Mouse (Mus musculus): ENCODE results near the gene Tacc2. TPM values are rescaled to one million over a fixed set of nuclear protein-coding genes. Genes with fewer than 3 reads are reported as not detected.

Tacc2 gene
- polyA plus RNA-seq, 1 experiment from 2014 or later: 35.9 TPM

GRCm38 (mm10) chr7:130797524-130797923 is 220.3 kb downstream of the Tacc2 start:
- Histone ChIP-seq H3K9me3 (replicated peaks) (no peaks in the 10 kb centered on the region), H3K27ac (no peak overlapping the region), H3K9ac (no peak overlapping the region), H3K4me3 (replicated peaks) (no peak overlapping the region), H3K27me3 (no peaks in the 10 kb centered on the region), H3K36me3 (no peaks in the 10 kb centered on the region), H3K4me2 (no peak overlapping the region), H3K4me1 (no peaks in the 10 kb centered on the region)
- no peak for ATAC-seq (replicated peaks; ENCODE audit: low FRiP score)
- 86% methylated on average over 6 of the region's 6 CpGs for WGBS

GRCm38 (mm10) chr7:130799418-130799817 is 222.2 kb downstream of the Tacc2 start:
- ATAC-seq (replicated peaks; ENCODE audit: low FRiP score): no peak
- WGBS: 76% methylated on average over 10 of the region's 10 CpGs
- Histone ChIP-seq H3K9me3 (replicated peaks) (no peaks in the 10 kb centered on the region), H3K4me1 (no peaks in the 10 kb centered on the region), H3K9ac (no peak overlapping the region), H3K4me2 (no peak overlapping the region), H3K27me3 (no peaks in the 10 kb centered on the region), H3K36me3 (no peaks in the 10 kb centered on the region), H3K27ac (no peak overlapping the region), H3K4me3 (replicated peaks) (no peak overlapping the region)

- Histone ChIP-seq H3K27ac (no peak overlapping the region), H3K9me3 (replicated peaks) (no peaks in the 10 kb centered on the region), H3K9ac (no peak overlapping the region), H3K36me3 (no peaks in the 10 kb centered on the region), H3K4me2 (no peak overlapping the region), H3K4me1 (peaks cover 2% of the 10 kb centered on the region; the same call in 1 of the 2 replicates), H3K4me3 (replicated peaks) (no peak overlapping the region), H3K27me3 (no peaks in the 10 kb centered on the region)
- 44% methylated on average over 4 of the region's 4 CpGs for WGBS
- no peak for ATAC-seq (replicated peaks; ENCODE audit: low FRiP score)
Observed at GRCm38 (mm10) chr7:130800681-130801080, 223.4 kb downstream of the Tacc2 start.

- Histone ChIP-seq H3K27ac (no peak overlapping the region), H3K4me3 (replicated peaks) (no peak overlapping the region), H3K9ac (no peak overlapping the region), H3K27me3 (no peaks in the 10 kb centered on the region), H3K36me3 (no peaks in the 10 kb centered on the region), H3K4me1 (peaks cover 2% of the 10 kb centered on the region; the same call in 1 of the 2 replicates), H3K4me2 (no peak overlapping the region), H3K9me3 (replicated peaks) (no peaks in the 10 kb centered on the region)
- WGBS: 88% methylated on average over 4 of the region's 4 CpGs
- ATAC-seq (replicated peaks; ENCODE audit: low FRiP score): no peak
Observed at GRCm38 (mm10) chr7:130801811-130802210, 224.6 kb downstream of the Tacc2 start.

- Histone ChIP-seq H3K4me2 (no peak overlapping the region), H3K27me3 (no peaks in the 10 kb centered on the region), H3K4me3 (replicated peaks) (no peak overlapping the region), H3K9me3 (replicated peaks) (no peaks in the 10 kb centered on the region), H3K36me3 (no peaks in the 10 kb centered on the region), H3K27ac (no peak overlapping the region), H3K9ac (no peak overlapping the region), H3K4me1 (peaks cover 7% of the 10 kb centered on the region; the same call in 1 of the 2 replicates)
- 91% methylated on average over 8 of the region's 8 CpGs for WGBS
- no peak for ATAC-seq (replicated peaks; ENCODE audit: low FRiP score)
Observed at GRCm38 (mm10) chr7:130803251-130803825, 226.1 kb downstream of the Tacc2 start.

GRCm38 (mm10) chr7:130804991-130805390 is 227.8 kb downstream of the Tacc2 start:
- Histone ChIP-seq H3K36me3 (no peaks in the 10 kb centered on the region), H3K9me3 (replicated peaks) (no peaks in the 10 kb centered on the region), H3K4me1 (peaks cover 14% of the 10 kb centered on the region), H3K4me3 (replicated peaks) (no peak overlapping the region), H3K27me3 (no peaks in the 10 kb centered on the region), H3K9ac (no peak overlapping the region), H3K27ac (no peak overlapping the region), H3K4me2 (no peak overlapping the region)
- WGBS: 49% methylated on average over 5 of the region's 5 CpGs
- no peak for ATAC-seq (replicated peaks; ENCODE audit: low FRiP score)

GRCm38 (mm10) chr7:130807749-130808148 is 230.5 kb downstream of the Tacc2 start:
- Histone ChIP-seq H3K4me3 (replicated peaks) (no peak overlapping the region), H3K9me3 (replicated peaks) (no peaks in the 10 kb centered on the region), H3K4me1 (peaks cover 14% of the 10 kb centered on the region), H3K4me2 (no peak overlapping the region), H3K27ac (no peak overlapping the region), H3K9ac (no peak overlapping the region), H3K27me3 (no peaks in the 10 kb centered on the region), H3K36me3 (no peaks in the 10 kb centered on the region)
- WGBS: 83% methylated on average over 8 of the region's 8 CpGs
- no peak for ATAC-seq (replicated peaks; ENCODE audit: low FRiP score)

- WGBS: 37% methylated on average over 6 of the region's 6 CpGs
- H3K36me3 ChIP-seq: no peaks in the 10 kb centered on the region
- ATAC-seq (replicated peaks; ENCODE audit: low FRiP score): no peak
- H3K4me1 ChIP-seq: peaks cover 14% of the 10 kb centered on the region
- no peak overlapping the region for H3K4me3 ChIP-seq (replicated peaks)
- no peak overlapping the region for H3K4me2 ChIP-seq
- H3K27me3 ChIP-seq: no peaks in the 10 kb centered on the region
- H3K27ac ChIP-seq: no peak overlapping the region
- H3K9me3 ChIP-seq (replicated peaks): no peaks in the 10 kb centered on the region
- H3K9ac ChIP-seq: no peak overlapping the region
Observed at GRCm38 (mm10) chr7:130808694-130809093, 231.5 kb downstream of the Tacc2 start.

GRCm38 (mm10) chr7:130810238-130810637 is 233.0 kb downstream of the Tacc2 start:
- 67% methylated on average over 4 of the region's 4 CpGs for WGBS
- Histone ChIP-seq H3K4me1 (peaks cover 11% of the 10 kb centered on the region), H3K36me3 (no peaks in the 10 kb centered on the region), H3K9ac (no peak overlapping the region), H3K4me2 (no peak overlapping the region), H3K27me3 (no peaks in the 10 kb centered on the region), H3K4me3 (replicated peaks) (no peak overlapping the region), H3K27ac (no peak overlapping the region), H3K9me3 (replicated peaks) (no peaks in the 10 kb centered on the region)
- ATAC-seq (replicated peaks; ENCODE audit: low FRiP score): no peak

GRCm38 (mm10) chr7:130812407-130812806 is 235.2 kb downstream of the Tacc2 start:
- Histone ChIP-seq H3K9me3 (replicated peaks) (no peaks in the 10 kb centered on the region), H3K4me3 (replicated peaks) (no peak overlapping the region), H3K27ac (no peak overlapping the region), H3K4me2 (0 out of 2 replicates have a peak overlapping the region, but pooled peaks have one; percentile 23), H3K9ac (no peak overlapping the region), H3K27me3 (no peaks in the 10 kb centered on the region), H3K4me1 (peaks cover 11% of the 10 kb centered on the region), H3K36me3 (no peaks in the 10 kb centered on the region)
- WGBS: 47% methylated on average over 16 of the region's 16 CpGs
- no peak for ATAC-seq (replicated peaks; ENCODE audit: low FRiP score)

Other genes starting within 250 kb of the Tacc2 start
- 72.3 and 75.5 TPM in 2 replicates for gene Ate1, start 57.1 kb upstream of the Tacc2 start, polyA plus RNA-seq (2015; fragmentation: Nextera tagmentation; extraction: Ambion mirVana)
- 170 TPM in 2 replicates for gene Nsmce4a, start 4.3 kb upstream of the Tacc2 start, polyA plus RNA-seq (2015; fragmentation: Nextera tagmentation; extraction: Ambion mirVana)
- gene Btbd16, start 196.6 kb downstream of the Tacc2 start, polyA plus RNA-seq (2015; fragmentation: Nextera tagmentation; extraction: Ambion mirVana): not detected in 2 replicates

Data from kidney, embryonic 15.5 days (tissue).